Mouse (Mus musculus) midbrain, embryonic 13.5 days (tissue): ENCODE measurements at regions not wholly inside any gene's neighbourhood (a gene's known extent, or its start where the extent isn't known, plus 50 kb on each side); places are given as distances from the start of the nearest gene placed in this dataset.

Source experiments
- ATAC-seq: fragments of 200-750 bp; cut with Nextera tagmentation; 2 replicates; pipeline ENCODE4 v1.8.0; 2017; ENCODE audit warnings: mild to moderate bottlenecking, moderate TSS enrichment, moderate library complexity
- H3K27ac ChIP-seq: fragments of 300-500 bp; sonication (generic); 2 replicates; pipeline ENCODE4 v1.5.1; 2015; ENCODE audit warnings: inconsistent platforms, mild to moderate bottlenecking, moderate library complexity
- H3K27me3 ChIP-seq: fragments of 300-500 bp; sonication (generic); 2 replicates; pipeline ENCODE4 v1.6.1; 2015; ENCODE audit warnings: mild to moderate bottlenecking, inconsistent platforms
- H3K36me3 ChIP-seq: fragments of 300-500 bp; sonication (generic); 2 replicates; pipeline ENCODE4 v1.6.1; 2015; ENCODE audit warnings: mild to moderate bottlenecking, inconsistent platforms
- H3K4me1 ChIP-seq: fragments of 300-500 bp; sonication (generic); replicated peaks from 2 replicates; pipeline ENCODE4 v1.6.1; 2015; ENCODE audit warnings: inconsistent platforms
- H3K4me2 ChIP-seq: fragments of 300-500 bp; sonication (generic); replicated peaks from 2 replicates; pipeline ENCODE4 v1.6.1; 2015; ENCODE audit warnings: moderate library complexity, mild to moderate bottlenecking, inconsistent platforms
- H3K4me3 ChIP-seq: fragments of 300-500 bp; sonication (generic); replicated peaks from 2 replicates; pipeline ENCODE4 v1.5.1; 2015; ENCODE audit warnings: mild to moderate bottlenecking, inconsistent platforms
- H3K9ac ChIP-seq: fragments of 300-500 bp; sonication (generic); replicated peaks from 2 replicates; pipeline ENCODE4 v1.6.1; 2015; ENCODE audit warnings: mild to moderate bottlenecking, inconsistent platforms
- H3K9me3 ChIP-seq: fragments of 300-500 bp; sonication (generic); 2 replicates; pipeline ENCODE4 v1.6.1; 2016; ENCODE audit warnings: mild to moderate bottlenecking, inconsistent platforms
- WGBS: fragments of 180-500 bp; shearing (Covaris S2); methylation state at CpG from one replicate; pipeline ENCODE4 v1.1.7; 2015; 5-methylcytosine and 5-hydroxymethylcytosine counted together

- Histone ChIP-seq H3K9ac (no peak overlapping the region), H3K4me3 (no peak overlapping the region), H3K9me3 (no peaks in the 10 kb centered on the region), H3K27ac (no peak overlapping the region), H3K27me3 (no peaks in the 10 kb centered on the region), H3K4me2 (no peak overlapping the region), H3K4me1 (no peaks in the 10 kb centered on the region), H3K36me3 (no peaks in the 10 kb centered on the region)
- WGBS: 67% methylated on average over 1 of the region's 1 CpGs
- no peak for ATAC-seq
Measured at GRCm38 (mm10) chr4:30583417-30583816, 1380.5 kb upstream of the Map3k7 start.

- Histone ChIP-seq H3K9ac (no peak overlapping the region), H3K27ac (no peak overlapping the region), H3K4me1 (peaks cover 5% of the 10 kb centered on the region; the same call in 1 of the 2 replicates), H3K4me3 (no peak overlapping the region), H3K9me3 (no peaks in the 10 kb centered on the region), H3K4me2 (no peak overlapping the region), H3K27me3 (no peaks in the 10 kb centered on the region), H3K36me3 (no peaks in the 10 kb centered on the region)
- 12% methylated on average over 3 of the region's 3 CpGs for WGBS
- ATAC-seq: peak; percentile 77
Measured at GRCm38 (mm10) chr4:30608858-30609257, 1355.0 kb upstream of the Map3k7 start.

GRCm38 (mm10) chr4:30609795-30610194 is 1354.1 kb upstream of the Map3k7 start:
- Histone ChIP-seq H3K36me3 (no peaks in the 10 kb centered on the region), H3K4me1 (peaks cover 5% of the 10 kb centered on the region; the same call in 1 of the 2 replicates), H3K4me3 (no peak overlapping the region), H3K4me2 (no peak overlapping the region), H3K27ac (no peak overlapping the region), H3K27me3 (no peaks in the 10 kb centered on the region), H3K9ac (no peak overlapping the region), H3K9me3 (no peaks in the 10 kb centered on the region)
- ATAC-seq: peak; percentile 80; the same call in 1 of the 2 replicates

GRCm38 (mm10) chr4:30610454-30610853 is 1353.4 kb upstream of the Map3k7 start:
- H3K4me1 ChIP-seq: peaks cover 5% of the 10 kb centered on the region; the same call in 1 of the 2 replicates
- no peak overlapping the region for H3K27ac ChIP-seq
- ATAC-seq: no peak
- no peak overlapping the region for H3K4me3 ChIP-seq
- 78% methylated on average over 3 of the region's 3 CpGs for WGBS
- no peaks in the 10 kb centered on the region for H3K9me3 ChIP-seq
- H3K36me3 ChIP-seq: no peaks in the 10 kb centered on the region
- no peak overlapping the region for H3K4me2 ChIP-seq
- no peaks in the 10 kb centered on the region for H3K27me3 ChIP-seq
- no peak overlapping the region for H3K9ac ChIP-seq
